Mouse (Mus musculus) sigmoid colon, adult 10 weeks (tissue): ENCODE results near the gene Fam184a. TPM values are rescaled to one million over a fixed set of nuclear protein-coding genes. Genes with fewer than 3 reads are reported as not detected.

Experiments
- polyA plus RNA-seq: library from polyadenylated mRNA; stranded (reverse); fragments of 350-450 nt; fragmentation: Illumina TruSeq; extraction: RNeasy Lipid Tissue Mini Kit (QIAGEN cat#74804); gene quantifications from one replicate; pipeline ENCODE4 v1.2.3, GENCODE M21; 2014; ENCODE audit warnings: low read depth, low replicate concordance

Gene Fam184a
- polyA plus RNA-seq = 2.8 TPM

DNA sequence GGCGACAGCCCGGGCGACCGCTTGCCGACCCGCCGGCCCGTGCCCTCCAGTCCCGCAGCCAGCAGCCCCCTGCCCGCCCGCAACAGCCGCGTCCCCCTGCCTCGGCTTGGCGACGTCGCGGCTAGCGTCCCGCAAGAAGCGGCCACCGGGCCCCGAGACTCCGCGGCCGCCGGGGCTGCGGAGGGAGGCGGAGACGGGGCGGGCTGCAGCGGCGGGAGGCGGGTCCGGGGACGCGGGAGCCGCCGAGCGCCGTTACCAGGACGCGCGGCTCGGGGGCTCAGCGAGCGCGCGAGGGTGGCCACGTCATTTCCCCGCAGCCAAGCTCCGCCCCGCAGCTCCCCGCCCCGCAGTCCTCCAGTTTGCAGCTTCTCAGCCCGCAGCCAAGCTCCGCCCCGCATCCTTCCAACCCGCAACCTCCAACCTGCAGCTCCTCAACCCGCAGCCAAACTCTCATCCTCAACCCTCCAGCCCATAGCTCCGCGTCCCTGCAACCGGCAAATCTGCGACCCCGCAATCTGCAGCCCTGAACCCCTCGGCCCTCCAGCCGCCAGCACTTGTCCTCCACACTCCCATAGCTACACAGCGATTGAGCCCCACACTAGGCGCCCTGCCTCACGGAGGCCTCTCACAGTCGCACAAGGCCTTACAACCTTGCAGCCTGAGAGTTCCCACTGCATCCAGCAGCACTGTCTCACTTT is at the start of gene Fam184a:
Gene Fam184a, minus strand, starts transcription at position 169 of the 698 bp plus-strand sequence.

DNA sequence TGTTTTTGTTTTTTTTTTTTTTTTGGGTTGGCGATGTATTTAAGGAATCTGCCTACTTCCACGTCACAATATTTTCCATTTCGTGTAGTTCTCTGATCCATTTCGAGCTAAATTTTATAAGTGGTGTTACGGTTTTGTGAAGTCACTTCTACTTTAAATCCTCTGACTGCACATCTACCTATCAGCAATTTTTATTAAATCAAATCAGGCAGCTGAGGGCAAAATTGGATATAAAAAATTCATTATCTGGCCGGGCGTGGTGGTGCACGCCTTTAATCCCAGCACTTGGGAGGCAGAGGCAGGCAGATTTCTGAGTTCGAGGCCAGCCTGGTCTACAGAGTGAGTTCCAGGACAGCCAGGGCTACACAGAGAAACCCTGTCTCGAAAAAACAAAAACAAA is 120.6 kb downstream of the Fam184a start, which contains the start of gene Mcm9:
Gene Mcm9, minus strand, starts transcription at position 101 of the 400 bp plus-strand sequence.

DNA sequence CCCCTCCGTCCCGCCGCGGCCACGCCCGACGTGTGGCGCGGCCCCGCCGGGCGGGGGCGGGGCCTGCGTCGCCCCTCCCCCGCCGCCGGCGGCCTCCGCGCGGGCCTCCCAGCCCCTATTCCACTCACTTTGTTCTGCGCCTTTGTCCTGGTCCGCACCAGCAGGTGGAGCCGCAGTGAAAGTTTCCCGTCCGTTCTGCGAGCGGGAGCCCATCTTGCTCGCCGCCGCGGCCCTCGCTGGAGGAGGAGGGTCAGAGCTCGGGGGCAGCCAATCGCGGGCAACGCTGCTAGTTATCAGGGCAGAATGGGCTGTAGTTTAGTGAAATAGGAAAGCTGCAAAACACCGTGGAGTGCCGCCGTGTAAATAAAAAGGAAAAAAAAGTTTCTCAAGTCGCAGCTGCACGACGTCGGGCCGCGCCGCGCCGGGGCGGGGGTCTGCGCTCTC is 154.2 kb downstream of the Fam184a start, which contains the start of gene Asf1a:
Gene Asf1a, plus strand, starts transcription at position 81 of the 444 bp plus-strand sequence.

Other genes with a start within 250 kb of the Fam184a start
- gene Asf1a, start 154.4 kb downstream of the Fam184a start, polyA plus RNA-seq = 82.5 TPM
- gene Mcm9, start 120.7 kb downstream of the Fam184a start, polyA plus RNA-seq = 13.4 TPM